8 mouse cellular contexts compared by ENCODE assay signal in the genomic region with DNA sequence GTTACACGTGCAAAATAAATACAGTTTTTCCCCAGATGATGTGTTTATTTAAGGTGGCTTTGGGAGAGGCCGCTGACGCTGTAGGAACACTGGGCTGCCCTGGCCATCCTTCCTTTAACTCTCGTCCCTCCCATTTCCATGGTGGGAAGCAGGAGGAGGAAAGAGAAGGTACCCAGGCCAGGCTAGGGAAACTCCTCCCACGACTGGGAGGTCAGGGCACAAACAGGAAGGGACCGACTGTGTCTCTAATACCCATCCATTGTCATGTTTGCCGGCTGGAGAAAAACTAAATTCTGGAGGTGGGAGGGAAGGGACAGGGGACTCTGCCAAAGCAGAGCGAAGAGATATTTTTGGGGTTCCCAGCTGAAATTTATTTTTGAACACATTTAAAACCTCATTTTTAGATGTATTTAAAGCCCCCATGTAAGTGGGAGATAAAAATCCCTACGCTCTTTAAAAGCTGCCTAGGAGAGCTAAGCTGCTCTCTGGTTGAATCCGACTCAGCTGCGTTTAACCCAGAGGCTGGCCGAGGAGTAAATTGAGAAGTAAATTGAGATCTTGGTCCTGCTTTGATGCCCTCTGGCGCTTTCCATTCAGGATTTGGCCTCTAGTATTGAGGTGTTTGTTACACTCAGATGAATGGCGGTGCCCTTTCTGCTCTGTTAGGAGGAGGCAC.
DNase-seq lines count a peak whose midpoint lies in the region; ATAC-seq and TF ChIP-seq lines count a peak whose summit lies in the region.

No protein-coding gene starts in this region.

- ATAC-seq in embryonic facial prominence, embryonic 15.5 days (ENCODE audit: insufficient number of reproducible peaks, low FRiP score, low TSS enrichment, low read depth), result no peak
- ATAC-seq in lung, embryonic 15.5 days (ENCODE audit: borderline replicate concordance, extremely low read depth, low FRiP score, low TSS enrichment), result no peak

- no peaks in the 10 kb centered on the region for H3K9me3 ChIP-seq in ES-E14 (ENCODE audit: control insufficient read depth, insufficient read depth, low read depth, low read length)
- no peaks in the 10 kb centered on the region for H3K9me3 ChIP-seq in embryonic facial prominence, embryonic 15.5 days (replicated peaks)
- H3K9me3 ChIP-seq in lung, embryonic 15.5 days, result no peaks in the 10 kb centered on the region

- H3K9ac ChIP-seq in ES-E14 (ENCODE audit: insufficient read depth, low read depth, low read length, poor library complexity, severe bottlenecking), result no peak overlapping the region
- H3K9ac ChIP-seq in embryonic facial prominence, embryonic 15.5 days, result no peak overlapping the region
- no peak overlapping the region for H3K9ac ChIP-seq in lung, embryonic 15.5 days

- DNase-seq in gastrocnemius, adult 18-20 months (ENCODE audit: low spot score), result peak; percentile 57
- DNase-seq in gastrocnemius, postnatal 4 days (ENCODE audit: low spot score in 2 of 2), result no peak
- DNase-seq in ES-E14 (ENCODE audit: low read depth, low spot score), result peak; percentile 28
- no peak for DNase-seq in spleen, adult 12 weeks (ENCODE audit: low spot score)
- DNase-seq in right cerebral cortex, postnatal 36 days (ENCODE audit: low spot score in 2 of 2), result no peak
- no peak for DNase-seq in layer of hippocampus, postnatal 10 days (ENCODE audit: low spot score in 2 of 2)

- H3K36me3 ChIP-seq in ES-E14 (ENCODE audit: control insufficient read depth, insufficient read depth, low read length, poor library complexity, severe bottlenecking), result no peaks in the 10 kb centered on the region
- no peaks in the 10 kb centered on the region for H3K36me3 ChIP-seq in embryonic facial prominence, embryonic 15.5 days
- no peaks in the 10 kb centered on the region for H3K36me3 ChIP-seq in lung, embryonic 15.5 days

- no peak overlapping the region for H3K4me2 ChIP-seq in embryonic facial prominence, embryonic 15.5 days (replicated peaks)
- H3K4me2 ChIP-seq in lung, embryonic 15.5 days, result no peak overlapping the region; the same call in 1 of the 2 replicates

- in situ Hi-C loops in ES-E14 (cut with MboI; ENCODE audit: low sequenced_read_pairs in 2 of 2, unreplicated experiment in 2 of 2), result no loop called here

- H3K4me1 ChIP-seq in ES-E14 (ENCODE audit: control insufficient read depth in 2 of 2, insufficient read depth in 2 of 2, low read length in 2 of 2, poor library complexity in 1 of 2), result peaks cover 0 to 9% of the 10 kb centered on the region in 2 experiments; a peak in 1 of 4 replicates
- peaks cover 25% of the 10 kb centered on the region for H3K4me1 ChIP-seq in embryonic facial prominence, embryonic 15.5 days
- peaks cover 25% of the 10 kb centered on the region for H3K4me1 ChIP-seq in lung, embryonic 15.5 days

- peak overlapping the region in 1 of 2 experiments; percentile 12; a peak in 1 of 4 replicates for H3K4me3 ChIP-seq in ES-E14 (ENCODE audit: insufficient read depth in 1 of 2, low read depth in 1 of 2, low read length in 2 of 2, poor library complexity in 1 of 2, severe bottlenecking in 1 of 2)
- H3K4me3 ChIP-seq in embryonic facial prominence, embryonic 15.5 days (replicated peaks), result no peak overlapping the region
- H3K4me3 ChIP-seq in lung, embryonic 15.5 days, result no peak overlapping the region

- H3K27me3 ChIP-seq in embryonic facial prominence, embryonic 15.5 days, result no peaks in the 10 kb centered on the region
- H3K27me3 ChIP-seq in lung, embryonic 15.5 days, result no peaks in the 10 kb centered on the region

- WGBS in embryonic facial prominence, embryonic 15.5 days, result 21% methylated on average over 14 of the region's 14 CpGs
- 32% methylated on average over 14 of the region's 14 CpGs for WGBS in lung, embryonic 15.5 days

- H3K27ac ChIP-seq in ES-E14 (ENCODE audit: insufficient read depth, low read depth, low read length, poor library complexity, severe bottlenecking), result no peak overlapping the region
- peak overlapping the region; percentile 68 for H3K27ac ChIP-seq in embryonic facial prominence, embryonic 15.5 days (replicated peaks)
- peak overlapping the region; percentile 6; the same call in 1 of the 2 replicates for H3K27ac ChIP-seq in lung, embryonic 15.5 days

TF ChIP-seq in ES-E14, 5 proteins besides CTCF, POLR2A, EP300 and RAD21:
- TF ChIP-seq ZC3H11A (IDR thresholded peaks at IDR 0.05; ENCODE audit: borderline replicate concordance, low read depth, low read length) (no peak), MAFK (IDR thresholded peaks at IDR 0.05; ENCODE audit: insufficient read depth, low read depth, low read length) (no peak), ZNF384 (IDR thresholded peaks at IDR 0.05; ENCODE audit: low read depth, low read length) (no peak), HCFC1 (IDR thresholded peaks at IDR 0.05; ENCODE audit: borderline replicate concordance, insufficient read depth, low read length) (no peak), CHD2 (IDR thresholded peaks at IDR 0.05; ENCODE audit: low read depth, low read length) (no peak)

Comparison
In these comparisons a context has a peak if more than half of its experiments do, and no peak if none do; other contexts are left out.
1. DNase-seq: peak in gastrocnemius, adult 18-20 months (single experiment) and ES-E14 (single experiment); none in gastrocnemius, postnatal 4 days (0 of 2), spleen, adult 12 weeks (single experiment), right cerebral cortex, postnatal 36 days (0 of 2) and layer of hippocampus, postnatal 10 days (0 of 2).